Mouse (Mus musculus) brown adipose tissue, adult 24 weeks (tissue): ENCODE data around the gene Camta1. TPM values are rescaled to one million over a fixed set of nuclear protein-coding genes. Genes with fewer than 3 reads are reported as not detected.
A peak's percentile ranks its signal among the peaks of the same experiment; 100 is the strongest.

ENCODE experiments used
- H3K27ac ChIP-seq: fragments of 200-500 bp; replicated peaks from 2 replicates; pipeline ENCODE4 v1.5.1; 2012; ENCODE audit warnings: low read depth, mild to moderate bottlenecking, low read length
- H3K4me1 ChIP-seq: fragments of 200-500 bp; 2 replicates; pipeline ENCODE4 v1.6.1; 2012; ENCODE audit warnings: low read length, mixed read lengths; ENCODE audit not compliant: control insufficient read depth, insufficient read depth, insufficient read length
- H3K4me3 ChIP-seq: fragments of 200-500 bp; 2 replicates; pipeline ENCODE4 v1.5.1; 2012; ENCODE audit warnings: low read depth, mild to moderate bottlenecking, low read length, moderate library complexity; ENCODE audit not compliant: insufficient read depth
- polyA plus RNA-seq: library from polyadenylated mRNA; stranded (reverse); fragments of >200 nt; gene quantifications from 2 replicates; pipeline ENCODE4 v1.2.4, GENCODE M21; 2012; ENCODE audit not compliant: missing spikeins, insufficient read depth, insufficient read length

Camta1 gene
- polyA plus RNA-seq, 1 experiment = 56.8 TPM

DNA sequence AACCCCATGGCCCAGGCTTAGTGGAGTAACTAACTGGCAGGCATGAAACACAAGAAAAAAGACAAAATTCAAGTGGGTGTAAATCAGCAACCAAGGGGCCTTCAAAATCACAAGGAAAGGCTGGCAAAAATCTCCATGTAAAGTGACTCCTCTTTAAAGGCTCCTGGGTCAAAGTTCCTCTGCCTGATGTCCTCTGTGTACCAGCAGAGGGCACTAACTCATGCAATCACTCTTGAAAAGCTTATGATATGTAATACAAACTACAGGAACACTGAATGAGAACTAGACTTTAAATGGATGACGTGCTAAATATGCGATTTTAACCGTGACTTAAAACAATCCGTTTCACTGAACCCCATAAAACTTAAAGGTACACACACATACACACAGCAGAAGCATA is 83.2 kb downstream of the Camta1 start:
- H3K27ac ChIP-seq = no peak overlapping the region
- no peak overlapping the region for H3K4me3 ChIP-seq
- H3K4me1 ChIP-seq = no peaks in the 10 kb centered on the region

GRCm38 (mm10) chr4:151777451-151777850 is 84.2 kb downstream of the Camta1 start:
- Histone ChIP-seq H3K27ac (no peak overlapping the region), H3K4me1 (no peaks in the 10 kb centered on the region), H3K4me3 (no peak overlapping the region)

GRCm38 (mm10) chr4:151775441-151775840 is 86.2 kb downstream of the Camta1 start:
- no peak overlapping the region for H3K4me3 ChIP-seq
- H3K4me1 ChIP-seq = no peaks in the 10 kb centered on the region
- H3K27ac ChIP-seq = no peak overlapping the region

- no peak overlapping the region for H3K4me3 ChIP-seq
- H3K4me1 ChIP-seq = no peaks in the 10 kb centered on the region
- H3K27ac ChIP-seq = no peak overlapping the region
Measured at GRCm38 (mm10) chr4:151773651-151774050, 88.0 kb downstream of the Camta1 start.

- H3K27ac ChIP-seq = no peak overlapping the region
Measured at GRCm38 (mm10) chr4:151773007-151773406, 88.7 kb downstream of the Camta1 start.

GRCm38 (mm10) chr4:151770697-151771096 is 91.0 kb downstream of the Camta1 start:
- H3K27ac ChIP-seq = no peak overlapping the region
- H3K4me3 ChIP-seq = no peak overlapping the region
- no peaks in the 10 kb centered on the region; the same call in 1 of the 2 replicates for H3K4me1 ChIP-seq

More at GRCm38 (mm10) chr4:151773007-151773406, 88.7 kb downstream of the Camta1 start:
- H3K4me3 ChIP-seq = no peak overlapping the region
- no peaks in the 10 kb centered on the region for H3K4me1 ChIP-seq

GRCm38 (mm10) chr4:151767786-151768185 is 93.9 kb downstream of the Camta1 start:
- no peak overlapping the region for H3K27ac ChIP-seq
- H3K4me3 ChIP-seq = no peak overlapping the region
- H3K4me1 ChIP-seq = no peaks in the 10 kb centered on the region; the same call in 1 of the 2 replicates

GRCm38 (mm10) chr4:151767361-151767760 is 94.3 kb downstream of the Camta1 start:
- no peaks in the 10 kb centered on the region; the same call in 1 of the 2 replicates for H3K4me1 ChIP-seq
- no peak overlapping the region for H3K4me3 ChIP-seq
- no peak overlapping the region for H3K27ac ChIP-seq

DNA sequence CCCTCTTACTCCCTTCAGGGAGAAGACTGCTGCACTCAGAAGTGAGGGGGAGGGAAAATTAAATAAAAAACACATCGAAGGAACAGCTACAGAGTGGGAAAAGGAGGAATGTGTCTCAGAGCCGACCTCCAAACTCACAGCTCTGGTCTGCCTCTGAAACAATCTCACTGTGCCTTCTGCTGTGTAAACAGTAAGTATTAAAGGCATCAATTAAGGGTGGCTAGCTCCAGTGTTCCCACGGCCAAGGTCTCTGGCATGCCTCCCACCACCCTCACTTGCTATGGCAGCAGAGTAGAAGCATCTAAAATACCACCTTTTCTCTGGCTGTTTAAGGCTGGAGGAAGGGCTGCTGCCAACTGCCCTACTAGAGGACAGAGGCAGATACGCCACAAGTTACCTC is 96.3 kb downstream of the Camta1 start:
- H3K4me1 ChIP-seq = no peaks in the 10 kb centered on the region; the same call in none of the 2 replicates
- H3K27ac ChIP-seq = no peak overlapping the region
- no peak overlapping the region for H3K4me3 ChIP-seq

GRCm38 (mm10) chr4:151763928-151764327 is 97.7 kb downstream of the Camta1 start:
- Histone ChIP-seq H3K27ac (no peak overlapping the region), H3K4me3 (no peak overlapping the region)

GRCm38 (mm10) chr4:151759095-151759494 is 102.6 kb downstream of the Camta1 start:
- peaks cover 16% of the 10 kb centered on the region for H3K4me1 ChIP-seq
- H3K27ac ChIP-seq = no peak overlapping the region
- H3K4me3 ChIP-seq = no peak overlapping the region

More at GRCm38 (mm10) chr4:151763928-151764327, 97.7 kb downstream of the Camta1 start:
- no peaks in the 10 kb centered on the region; the same call in none of the 2 replicates for H3K4me1 ChIP-seq

GRCm38 (mm10) chr4:151758337-151758736 is 103.3 kb downstream of the Camta1 start:
- no peak overlapping the region for H3K4me3 ChIP-seq
- H3K27ac ChIP-seq = no peak overlapping the region
- peaks cover 23% of the 10 kb centered on the region for H3K4me1 ChIP-seq

DNA sequence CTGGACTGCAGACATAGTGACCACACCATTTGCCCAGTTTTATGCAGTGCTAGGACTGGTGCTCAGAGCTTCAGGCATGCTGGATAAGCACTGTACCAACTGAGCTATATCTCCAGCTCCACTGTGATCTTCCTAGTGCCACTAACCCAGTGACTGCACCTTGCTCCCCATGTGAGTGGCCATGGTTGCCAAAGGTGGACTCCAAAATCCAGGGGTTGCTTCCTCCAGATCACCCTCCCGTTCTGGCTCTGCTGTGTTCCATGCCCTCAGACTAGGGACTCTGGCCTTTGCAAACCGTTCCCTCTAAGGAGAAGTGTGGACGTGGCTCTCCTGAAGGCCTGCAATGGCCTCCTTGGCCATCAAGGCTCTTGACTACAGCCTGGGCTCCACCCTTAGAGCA is 104.4 kb downstream of the Camta1 start:
- H3K4me1 ChIP-seq = peaks cover 30% of the 10 kb centered on the region
- H3K27ac ChIP-seq = no peak overlapping the region
- no peak overlapping the region for H3K4me3 ChIP-seq

DNA sequence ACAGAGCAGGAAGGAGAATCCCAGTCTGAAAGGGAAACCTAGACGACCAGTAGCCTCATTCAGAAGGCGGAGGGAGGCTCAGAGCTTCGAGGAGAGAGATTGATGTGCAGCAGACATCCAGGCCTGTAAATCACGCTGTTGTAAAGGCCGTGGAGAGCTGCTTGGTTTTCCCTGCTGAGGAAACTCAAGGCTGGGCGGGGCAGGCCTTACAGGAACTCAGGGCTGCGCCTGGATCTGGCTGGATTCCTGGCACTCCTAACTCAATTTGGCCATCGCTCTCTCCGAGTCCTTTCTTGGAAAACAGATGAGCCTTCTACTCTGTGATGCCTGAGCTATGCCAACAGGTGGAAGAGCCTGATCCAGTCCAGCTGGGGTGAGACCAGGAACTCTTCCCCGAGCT is 105.3 kb downstream of the Camta1 start:
- H3K27ac ChIP-seq = no peak overlapping the region
- no peak overlapping the region for H3K4me3 ChIP-seq
- peaks cover 35% of the 10 kb centered on the region for H3K4me1 ChIP-seq

DNA sequence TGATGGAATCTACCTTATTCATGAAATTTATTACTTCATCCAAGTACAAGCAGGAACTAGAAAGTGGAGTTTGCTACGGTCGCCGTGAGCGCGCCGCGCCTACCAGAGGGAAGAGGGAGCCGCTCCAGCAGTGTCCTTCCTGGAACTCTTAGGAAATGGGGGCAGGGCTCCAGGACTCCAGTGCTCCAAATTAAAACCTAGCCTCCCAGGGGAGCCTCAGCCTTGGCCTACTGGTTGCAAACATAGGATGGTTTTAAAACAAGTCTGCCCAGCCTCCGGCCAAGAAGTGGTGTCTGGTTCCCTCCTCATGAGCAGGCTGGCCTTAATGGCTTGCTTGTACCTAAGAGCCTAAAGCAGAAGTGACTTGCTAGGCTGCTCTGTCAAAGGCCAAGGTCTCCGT is 108.4 kb downstream of the Camta1 start:
- Histone ChIP-seq H3K4me1 (peaks cover 41% of the 10 kb centered on the region), H3K27ac (no peak overlapping the region), H3K4me3 (no peak overlapping the region)

- H3K27ac ChIP-seq = peak overlapping the region; percentile 16; the same call in 1 of the 2 replicates
- peaks cover 41% of the 10 kb centered on the region for H3K4me1 ChIP-seq
- H3K4me3 ChIP-seq = no peak overlapping the region
Measured at GRCm38 (mm10) chr4:151752551-151752950, 109.1 kb downstream of the Camta1 start.
